In genomic region chr12:78205915-78206570, GRCm38 (mm10) we compare ENCODE assay signal across 7 mouse cellular contexts. TPM values are rescaled to one million over a fixed set of nuclear protein-coding genes. Genes with fewer than 3 reads are reported as not detected.
DNase-seq lines count a peak whose midpoint lies in the region; ATAC-seq and TF ChIP-seq lines count a peak whose summit lies in the region.

No protein-coding gene starts in this region.

- peaks cover 7% of the 10 kb centered on the region for H3K4me1 ChIP-seq in forebrain, embryonic 15.5 days
- H3K4me1 ChIP-seq in hindbrain, embryonic 13.5 days (replicated peaks) = 0 out of 2 replicates have a peak, but pooled peaks cover 3% of the 10 kb centered on the region

- TF ChIP-seq CTCF in Patski (IDR thresholded peaks at IDR 0.05) = peak; percentile 76

- H3K36me3 ChIP-seq in forebrain, embryonic 15.5 days = no peaks in the 10 kb centered on the region
- H3K36me3 ChIP-seq in hindbrain, embryonic 13.5 days = no peaks in the 10 kb centered on the region
- H3K36me3 ChIP-seq in macrophage (ENCODE audit: inconsistent target) = no peaks in the 10 kb centered on the region

- H3K9me3 ChIP-seq in forebrain, embryonic 15.5 days = no peaks in the 10 kb centered on the region
- H3K9me3 ChIP-seq in hindbrain, embryonic 13.5 days = no peaks in the 10 kb centered on the region

- H3K79me2 ChIP-seq in macrophage (ENCODE audit: inconsistent target) = no peaks in the 10 kb centered on the region

- no peak overlapping the region for H3K9ac ChIP-seq in forebrain, embryonic 15.5 days (replicated peaks)
- no peak overlapping the region for H3K9ac ChIP-seq in hindbrain, embryonic 13.5 days

- ATAC-seq in Patski = peak; percentile 65
- peak; percentile 73 for ATAC-seq in forebrain, embryonic 15.5 days (replicated peaks)
- no peak for ATAC-seq in hindbrain, embryonic 13.5 days (ENCODE audit: low FRiP score)

- WGBS in forebrain, embryonic 15.5 days = 4% methylated on average over 5 of the region's 5 CpGs
- WGBS in hindbrain, embryonic 13.5 days = 14% methylated on average over 5 of the region's 5 CpGs
- 6% methylated on average over 5 of the region's 5 CpGs for whole genome bisulfite sequencing in macrophage (ENCODE audit: missing documents)

- in situ Hi-C loops in Patski (cut with MboI; ENCODE audit: low pct_unique_long_range_greater_than_20kb) = loop anchor here (25.0 kb wide), 2 partner anchors 631 to 906 kb away; no protein-coding TSS in a partner anchor

- H3K27me3 ChIP-seq in Patski = peaks cover 7% of the 10 kb centered on the region
- H3K27me3 ChIP-seq in forebrain, embryonic 15.5 days = no peaks in the 10 kb centered on the region
- no peaks in the 10 kb centered on the region for H3K27me3 ChIP-seq in hindbrain, embryonic 13.5 days

- CTCF ChIA-PET in Patski (lab: Charles Lee) = interaction anchor here (1.1 to 1.4 kb wide), 2 partner anchors 9 to 72 kb away, joined by 3 read pairs; no protein-coding TSS in a partner anchor

- H3K27ac ChIP-seq in forebrain, embryonic 15.5 days (replicated peaks) = no peak overlapping the region
- H3K27ac ChIP-seq in hindbrain, embryonic 13.5 days = no peak overlapping the region
- no peak overlapping the region for H3K27ac ChIP-seq in macrophage

- POLR2A ChIA-PET in Patski (lab: Charles Lee) = no interaction called here

- no peak for DNase-seq in Patski (ENCODE audit: low read depth, low spot score)
- DNase-seq in cerebellum, adult 11 months = peak; percentile 47
- DNase-seq in layer of hippocampus, postnatal 14 days (ENCODE audit: low spot score in 2 of 2) = peak; percentile 30 to 63
- DNase-seq in right cerebral cortex, adult 18-20 months = peak; percentile 43

- 0 out of 2 replicates have a peak overlapping the region, but pooled peaks have one; percentile 15 for H3K4me2 ChIP-seq in forebrain, embryonic 15.5 days (replicated peaks)
- peak overlapping the region; percentile 22; the same call in 1 of the 2 replicates for H3K4me2 ChIP-seq in hindbrain, embryonic 13.5 days

- no peak overlapping the region for H3K4me3 ChIP-seq in forebrain, embryonic 15.5 days
- H3K4me3 ChIP-seq in hindbrain, embryonic 13.5 days = no peak overlapping the region
- H3K4me3 ChIP-seq in macrophage (ENCODE audit: inconsistent target) = peak overlapping the region; percentile 5; the same call in 1 of the 2 replicates

RNA-seq across cellular contexts. Expression of gene Gm6657, which starts 12.0 kb away (rescaled TPM):
- polyA plus RNA-seq in Patski (2021) = not detected
- polyA plus RNA-seq in forebrain, embryonic 15.5 days (2015; fragmentation: Nextera tagmentation; extraction: Ambion mirVana) = not detected in 2 replicates
- not detected in 2 replicates for polyA plus RNA-seq in hindbrain, embryonic 13.5 days (2015; fragmentation: Nextera tagmentation; extraction: Ambion mirVana)
- not detected for total RNA-seq in layer of hippocampus, postnatal 14 days (2021)
- not detected for total RNA-seq in macrophage (2018; cell fraction: chromatin; rRNA removed)
- not detected for total RNA-seq in macrophage (2018; cell fraction: cytosol; rRNA removed)
- total RNA-seq in macrophage (2018; cell fraction: nucleus; rRNA removed) = not detected
- not detected in 3 replicates for polyA plus RNA-seq in macrophage (2018)

RNA-seq across cellular contexts. Expression of gene Gphn, which starts 20.1 kb away (rescaled TPM):
- polyA plus RNA-seq in Patski (2021) (20.9 TPM), macrophage (2018) (11.6 to 16.8 TPM (median 16.2 TPM) in 3 replicates)
- 28.1 and 30.6 TPM in 2 replicates for polyA plus RNA-seq in forebrain, embryonic 15.5 days (2015; fragmentation: Nextera tagmentation; extraction: Ambion mirVana)
- polyA plus RNA-seq in hindbrain, embryonic 13.5 days (2015; fragmentation: Nextera tagmentation; extraction: Ambion mirVana) = 34.9 and 37.4 TPM in 2 replicates
- total RNA-seq in layer of hippocampus, postnatal 14 days (2021) = 10 to 100 TPM; 78.9 to 82.9 TPM
- total RNA-seq in macrophage (2018; cell fraction: chromatin; rRNA removed) = 10 to 100 TPM; 23.3 to 57.8 (median 35.7) TPM
- 10 to 100 TPM; 11.8 to 20.5 (median 15.6) TPM for total RNA-seq in macrophage (2018; cell fraction: cytosol; rRNA removed)
- total RNA-seq in macrophage (2018; cell fraction: nucleus; rRNA removed) = 10 to 100 TPM; 19.8 to 37.4 (median 25.0) TPM
